Mouse (Mus musculus) liver, adult 2 months (tissue): ENCODE measurements around the gene Zfp36l1.

ENCODE experiments used
- CTCF ChIP-seq: fragments of 200-500 bp; IDR thresholded peaks from 2 replicates; pipeline ENCODE4 v1.5.1; 2011; ENCODE audit warnings: low read depth, low read length, control low read depth
- POLR2A ChIP-seq: fragments of 200-500 bp; IDR thresholded peaks from 2 replicates; pipeline ENCODE4 v1.6.1; 2011; ENCODE audit warnings: low read length, control low read depth; ENCODE audit not compliant: insufficient read depth; ENCODE audit errors: extremely low read depth

- TF ChIP-seq CTCF = no peak
- no peak for TF ChIP-seq POLR2A
Observed at GRCm38 (mm10) chr12:80091080-80091479, 21.7 kb downstream of the Zfp36l1 start.
